Mouse (Mus musculus) left cerebral cortex, adult 18-20 months (tissue): ENCODE data around the gene Pcp4l1. TPM values are rescaled to one million over a fixed set of nuclear protein-coding genes. Genes with fewer than 3 reads are reported as not detected.

Experiments used
- DNase-seq, 2 experiments: peaks; one replicate each; pipeline ENCODE4 v3.0.0; 2021 to 2022; ENCODE audit warnings: low spot score in 2 of 2, mixed read lengths in 1 of 2
- total RNA-seq, 2 experiments: library from RNA; stranded (reverse); gene quantifications; 2 replicates each; pipeline ENCODE4 v1.2.3; 2021

Gene Pcp4l1
- total RNA-seq, 2 experiments from 2014 or later: 114 to 132 TPM

DNA sequence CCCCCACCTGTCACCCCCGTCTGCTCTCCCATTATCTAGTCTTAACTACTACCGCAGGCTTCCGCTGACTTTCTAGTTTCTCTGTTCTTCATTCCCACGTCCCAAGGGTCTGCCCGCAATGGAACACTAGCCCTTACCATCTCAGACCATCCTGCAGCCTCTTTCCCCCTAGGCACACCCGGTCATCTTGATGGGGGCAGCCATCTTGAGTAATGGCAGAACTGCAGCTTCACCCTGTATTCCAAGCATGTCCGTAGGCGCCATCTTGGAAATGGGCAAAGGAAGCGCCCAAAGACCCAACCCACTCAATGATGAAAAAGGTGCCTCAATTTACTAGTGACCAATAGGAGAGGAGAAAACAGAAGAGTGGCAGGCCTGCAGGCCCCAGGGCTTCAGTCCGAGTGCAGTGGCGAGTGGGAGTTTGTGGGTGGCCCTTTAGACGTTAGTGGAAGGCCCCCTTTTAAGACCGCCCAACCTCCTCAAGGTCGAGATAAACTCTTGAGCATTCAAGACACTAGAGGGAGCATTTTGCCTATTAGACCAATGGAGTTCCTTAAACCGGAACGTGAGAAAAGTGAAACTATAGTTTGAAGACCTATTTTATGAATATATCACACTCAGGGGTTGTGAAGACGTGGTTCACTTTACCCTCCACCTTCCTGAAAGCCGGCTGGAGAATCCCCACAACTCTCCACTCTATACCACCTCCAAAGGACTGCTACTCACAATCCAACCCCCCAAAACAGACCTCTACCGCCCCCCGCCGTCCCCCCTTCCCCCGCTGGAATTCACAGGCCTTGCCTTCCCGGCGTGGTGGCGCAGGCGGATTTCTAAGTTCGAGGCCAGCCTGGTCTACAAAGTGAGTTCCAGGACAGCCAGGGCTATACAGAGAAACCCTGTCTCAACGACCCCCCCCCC is 26.4 kb upstream of the Pcp4l1 start, which contains the start of gene Tomm40l:
Gene Tomm40l (minus strand): TSS at position 277 of the 918 bp plus-strand sequence.
- DNase-seq: peak; percentile 85 to 92

DNA sequence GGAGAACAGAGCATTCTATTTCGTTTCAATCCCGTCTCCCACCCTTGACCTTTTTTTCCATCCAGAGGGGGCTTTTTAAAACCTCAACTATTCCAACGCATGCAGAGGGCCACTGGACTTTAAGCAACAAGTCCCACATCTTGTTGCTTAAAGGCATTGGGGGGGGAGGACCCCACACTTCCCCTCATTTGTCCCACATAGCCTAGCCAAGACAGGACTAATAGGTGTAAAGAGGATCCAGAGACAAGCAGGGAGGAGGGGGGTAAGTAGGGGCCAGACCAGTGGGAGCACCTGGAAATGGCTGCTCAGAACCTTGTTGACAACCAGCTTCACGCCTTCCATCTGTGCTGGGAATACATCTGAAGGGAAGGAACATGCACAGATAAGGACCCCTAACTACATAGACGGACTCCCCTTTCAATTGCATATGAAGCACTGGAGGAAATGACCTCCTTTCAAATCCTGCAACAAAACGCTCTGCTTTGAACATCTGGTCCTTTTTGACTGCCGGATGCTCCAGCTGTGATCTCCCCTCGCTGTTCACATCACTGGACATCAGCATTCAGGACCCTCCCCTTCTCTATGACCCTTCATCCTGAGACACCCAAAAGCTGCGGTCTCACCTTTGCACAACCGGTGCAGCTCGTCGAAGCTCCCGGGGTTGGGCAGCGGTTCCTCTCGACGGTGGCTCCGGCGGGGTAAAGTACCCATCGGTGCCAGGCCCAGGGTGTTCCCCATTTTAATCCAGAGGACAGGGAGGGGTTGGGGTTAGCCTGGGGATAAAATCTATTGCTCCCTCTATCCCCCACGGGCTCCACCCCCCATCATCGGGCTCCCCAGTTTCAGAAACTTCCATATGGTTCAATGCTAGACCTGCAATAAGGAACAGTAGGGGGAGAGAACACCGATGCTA is 25.5 kb upstream of the Pcp4l1 start:
- peak in 1 of 2 experiments; percentile 15 for DNase-seq

DNA sequence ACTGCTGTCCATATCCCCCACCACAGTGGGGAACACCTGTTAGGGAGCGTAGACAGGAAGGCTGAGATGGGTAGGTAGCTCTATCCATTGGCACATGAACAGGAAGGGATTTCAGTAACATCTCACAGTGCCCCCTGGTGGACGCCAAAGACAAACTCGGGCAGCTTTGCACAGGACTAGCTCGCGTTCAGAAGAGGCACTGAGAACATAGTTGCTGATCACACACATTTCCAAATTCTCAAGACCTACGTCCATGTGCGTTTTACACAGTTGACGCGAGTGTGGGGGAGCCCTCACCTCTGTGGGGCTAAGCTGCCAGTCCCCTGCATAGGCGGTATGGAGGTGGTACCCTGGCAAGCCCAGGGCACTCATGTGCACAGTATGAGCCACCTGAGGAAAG is 24.8 kb upstream of the Pcp4l1 start:
- DNase-seq: peak; percentile 92 to 94

DNA sequence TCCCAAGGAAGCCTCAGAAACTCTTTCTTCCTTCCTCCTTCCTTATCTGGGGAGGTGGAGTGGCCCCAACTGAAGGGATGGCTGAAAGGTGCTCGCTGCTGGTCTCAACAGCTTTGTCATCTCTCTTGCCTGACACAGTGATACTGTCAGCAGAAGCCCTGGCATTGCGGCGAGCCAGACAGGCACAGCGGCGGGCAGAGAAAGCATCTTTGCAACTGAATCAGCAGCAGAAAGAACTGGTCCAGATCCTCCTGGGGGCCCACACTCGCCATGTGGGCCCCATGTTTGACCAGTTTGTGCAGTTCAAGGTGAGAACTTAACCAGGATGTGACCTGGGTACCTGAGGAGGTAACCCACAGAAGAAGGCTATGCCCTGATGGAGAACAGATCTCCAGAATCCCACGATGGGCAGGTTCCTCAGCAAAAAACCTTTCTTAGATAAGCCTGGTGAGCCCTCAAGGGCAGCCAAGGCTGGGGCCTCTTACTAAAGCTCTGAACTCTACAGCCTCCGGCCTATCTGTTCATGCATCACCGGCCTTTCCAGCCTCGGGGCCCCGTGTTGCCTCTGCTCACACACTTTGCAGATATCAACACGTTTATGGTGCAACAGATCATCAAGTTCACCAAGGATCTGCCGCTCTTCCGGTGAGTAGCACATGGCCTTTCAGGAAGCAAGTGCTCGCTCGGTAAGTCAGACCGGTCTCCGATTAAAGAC is 20.3 kb upstream of the Pcp4l1 start:
- DNase-seq: no peak

DNA sequence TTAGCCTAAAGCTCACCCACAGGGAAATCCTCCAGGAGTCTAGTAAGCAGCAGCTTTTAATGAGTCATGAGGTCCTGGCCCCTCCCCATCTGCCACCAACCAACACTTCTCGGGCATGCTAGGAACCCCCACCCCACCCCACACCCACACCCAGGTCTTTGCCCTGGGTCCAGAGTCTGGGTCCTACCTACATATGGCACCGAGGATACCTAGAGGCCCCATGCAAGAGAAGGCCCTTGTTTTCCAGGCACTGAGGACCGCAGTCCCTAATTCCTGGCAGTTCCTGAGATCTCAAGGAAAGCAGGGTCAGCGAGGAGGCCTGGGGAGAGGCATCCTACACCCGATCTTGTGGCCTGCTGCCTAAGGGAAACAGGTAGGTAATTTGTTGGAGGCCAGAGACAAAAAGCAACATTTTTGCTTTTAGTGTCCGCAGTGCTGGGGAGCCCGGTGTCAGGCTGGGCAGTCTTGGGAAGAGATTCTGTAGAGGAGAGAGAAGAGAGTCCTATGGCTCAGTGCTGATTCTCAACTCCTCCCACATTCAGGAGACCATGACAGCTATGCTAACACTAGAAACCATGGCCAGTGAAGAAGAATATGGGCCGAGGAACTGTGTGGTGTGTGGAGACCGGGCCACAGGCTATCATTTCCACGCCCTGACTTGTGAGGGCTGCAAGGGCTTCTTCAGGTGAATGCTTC is 17.9 kb upstream of the Pcp4l1 start, which contains the start of gene Nr1i3:
Gene Nr1i3 (plus strand): TSS at position 170 of the 696 bp plus-strand sequence.
- no peak for DNase-seq

DNA sequence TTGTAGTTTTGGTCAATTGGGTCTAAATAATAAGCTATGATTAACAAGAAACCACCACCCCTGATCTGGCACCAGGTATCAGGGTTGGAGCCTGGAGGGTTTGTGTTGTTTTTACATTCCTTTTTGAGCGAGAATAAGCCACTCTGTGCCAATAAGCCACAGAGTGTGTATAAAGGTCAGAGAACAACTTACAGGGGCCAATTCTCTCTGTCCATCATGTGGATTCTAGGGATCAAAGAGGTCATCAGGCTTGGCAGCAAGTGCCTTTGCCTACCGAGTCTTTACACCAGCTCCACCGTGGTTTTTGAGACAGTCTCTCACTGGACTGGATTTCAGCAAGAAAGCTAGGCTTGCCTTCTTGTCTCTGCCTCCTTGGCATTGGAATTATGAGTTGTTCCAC is 16.8 kb upstream of the Pcp4l1 start:
- DNase-seq: no peak

DNA sequence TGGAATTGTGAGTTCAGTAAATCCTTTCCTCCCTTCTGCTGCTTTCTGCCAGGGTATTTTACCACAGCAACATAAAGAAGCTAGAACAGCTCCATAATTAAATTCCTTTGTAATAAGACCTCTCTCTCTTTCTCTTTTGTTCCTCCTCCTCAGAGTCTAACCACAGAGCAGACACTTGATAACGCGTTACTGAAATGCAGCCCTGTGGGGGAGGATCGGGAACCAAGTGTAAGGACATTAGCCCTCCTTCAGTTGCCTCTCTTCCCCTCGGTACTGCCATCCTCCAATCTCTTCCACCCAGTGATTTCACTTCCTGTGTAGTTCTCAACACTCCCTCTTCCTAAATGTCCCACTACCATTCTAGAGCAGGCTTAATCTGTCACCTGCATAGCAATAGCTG is 13.3 kb upstream of the Pcp4l1 start:
- no peak for DNase-seq

DNA sequence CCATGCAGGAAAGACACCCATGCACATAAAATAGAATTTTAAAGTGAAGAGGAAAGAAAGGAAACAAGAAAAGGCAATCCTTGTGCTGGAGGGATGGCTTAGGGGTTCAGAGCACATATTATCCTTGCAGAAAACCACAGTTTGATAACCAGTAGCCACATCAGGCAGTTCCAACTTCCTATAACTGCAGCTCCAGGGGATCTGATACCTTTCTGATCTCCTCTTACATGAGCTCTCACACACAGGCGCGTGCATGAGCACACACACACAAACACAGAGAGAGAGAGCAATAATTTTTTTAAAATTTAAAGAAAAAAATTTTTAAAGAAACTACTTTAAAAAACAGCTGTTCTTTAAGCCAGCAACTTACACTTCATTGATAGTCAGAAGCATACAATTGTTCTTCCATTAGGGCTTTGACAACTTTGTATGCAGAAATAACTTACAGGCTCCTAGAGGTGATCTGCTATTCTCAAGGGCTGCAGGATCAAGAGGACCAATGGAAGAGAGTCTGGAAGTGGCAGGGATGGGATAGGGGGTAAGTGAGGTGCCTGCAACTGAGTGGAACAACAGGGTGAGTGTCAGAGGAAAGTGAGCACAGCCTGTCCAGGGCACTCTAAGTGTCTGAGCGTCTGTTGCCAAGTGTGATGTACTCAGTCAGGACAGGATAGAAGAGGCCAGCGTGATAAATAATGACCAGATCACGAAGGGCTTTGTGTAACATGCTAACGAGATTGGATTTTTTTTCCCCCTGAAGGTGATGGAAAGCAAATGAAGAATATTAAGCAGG is 9.8 kb upstream of the Pcp4l1 start:
- DNase-seq: no peak

DNA sequence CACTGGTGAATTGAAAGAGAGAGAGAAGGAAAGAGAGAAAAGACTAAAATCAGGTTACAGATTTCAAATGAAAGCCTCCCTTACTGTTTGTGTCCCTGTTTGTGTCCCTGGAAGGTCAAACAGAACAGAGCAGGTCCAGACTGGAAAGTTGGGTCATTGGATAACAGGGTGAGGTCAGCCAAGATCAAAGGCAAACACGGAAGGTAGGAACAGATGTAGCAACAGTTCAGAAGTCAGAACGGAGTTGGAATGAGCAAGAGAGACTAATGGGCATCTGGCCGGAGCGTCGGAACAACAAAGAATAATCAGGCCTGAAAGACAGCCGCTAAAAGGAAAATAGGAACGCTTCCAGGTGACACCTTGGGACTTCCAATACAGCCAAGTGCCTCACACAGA is 8.2 kb upstream of the Pcp4l1 start:
- DNase-seq: no peak

DNA sequence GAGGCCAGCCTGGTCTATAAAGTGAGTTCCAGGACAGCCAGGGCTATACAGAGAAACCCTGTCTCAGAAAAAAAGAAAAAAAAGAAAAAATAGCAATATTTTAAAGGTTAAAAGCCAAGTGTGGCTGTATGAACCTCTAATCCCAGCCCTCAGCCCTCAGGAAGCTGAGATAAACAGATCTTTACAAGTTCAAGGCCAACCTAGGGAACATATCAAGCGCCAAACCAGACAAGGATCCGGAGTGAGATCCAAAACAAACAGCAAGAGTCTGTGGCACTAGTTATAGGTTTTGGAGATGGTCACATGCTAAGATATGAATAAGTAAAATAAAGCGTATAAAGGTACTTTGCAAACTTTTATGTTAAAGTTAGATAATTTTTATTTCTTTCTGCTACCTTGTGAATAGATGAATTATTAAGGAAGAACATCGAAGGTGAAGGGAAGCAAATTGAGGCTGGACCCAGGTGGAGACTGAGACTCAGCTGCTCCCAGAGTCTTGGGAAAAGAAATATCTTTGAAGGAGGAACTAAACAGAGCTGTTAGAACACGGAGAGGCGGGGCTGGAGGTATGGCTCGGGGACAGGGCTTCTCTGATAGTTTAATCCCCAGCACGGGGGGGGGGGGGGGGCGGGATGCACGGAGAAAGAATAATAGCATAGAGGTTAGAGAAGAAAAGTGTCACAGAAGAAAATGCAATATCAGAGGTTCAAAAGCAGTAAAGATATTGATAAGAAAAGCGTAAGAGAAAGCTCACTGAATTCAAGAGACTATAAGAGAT is 7.6 kb upstream of the Pcp4l1 start:
- DNase-seq: no peak

DNA sequence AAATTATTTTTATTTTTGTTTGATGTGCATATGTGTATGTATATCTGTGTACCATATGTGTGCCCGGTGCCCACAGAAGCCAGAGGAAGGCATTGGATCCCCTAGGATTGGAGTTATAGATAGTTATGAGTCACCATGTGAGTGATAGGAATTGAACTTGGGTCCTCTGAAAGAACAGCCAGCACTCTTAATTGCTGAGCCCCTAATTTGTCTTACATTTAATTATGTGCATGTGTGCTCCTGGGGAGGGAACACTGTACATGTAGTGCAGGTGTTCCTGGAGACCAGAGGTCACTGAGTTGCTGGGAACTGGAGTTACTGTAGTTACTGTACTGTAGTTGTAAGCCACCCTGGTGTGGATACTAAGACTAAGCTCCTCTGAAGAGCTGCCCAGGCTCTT is 4.7 kb upstream of the Pcp4l1 start:
- DNase-seq: no peak

DNA sequence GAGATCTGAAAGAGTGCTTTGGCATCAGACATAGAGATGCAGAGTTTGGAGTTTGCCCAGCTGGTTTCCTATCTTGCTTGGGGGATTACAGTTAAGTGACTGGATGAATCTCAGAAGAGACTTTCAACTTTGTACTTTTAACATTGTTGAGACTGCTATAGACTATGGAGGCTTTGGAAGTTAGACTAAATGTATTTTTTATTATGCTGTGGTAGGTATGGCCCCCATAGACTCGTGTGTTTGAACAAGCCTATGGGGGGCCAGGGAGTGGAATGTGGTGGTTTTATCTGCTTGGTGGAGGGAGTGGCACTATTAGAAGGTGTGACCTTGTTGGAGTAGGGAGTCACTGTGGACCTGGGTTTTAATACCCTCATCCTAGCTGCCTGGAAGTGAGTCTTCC is 3.5 kb upstream of the Pcp4l1 start:
- DNase-seq: no peak

DNA sequence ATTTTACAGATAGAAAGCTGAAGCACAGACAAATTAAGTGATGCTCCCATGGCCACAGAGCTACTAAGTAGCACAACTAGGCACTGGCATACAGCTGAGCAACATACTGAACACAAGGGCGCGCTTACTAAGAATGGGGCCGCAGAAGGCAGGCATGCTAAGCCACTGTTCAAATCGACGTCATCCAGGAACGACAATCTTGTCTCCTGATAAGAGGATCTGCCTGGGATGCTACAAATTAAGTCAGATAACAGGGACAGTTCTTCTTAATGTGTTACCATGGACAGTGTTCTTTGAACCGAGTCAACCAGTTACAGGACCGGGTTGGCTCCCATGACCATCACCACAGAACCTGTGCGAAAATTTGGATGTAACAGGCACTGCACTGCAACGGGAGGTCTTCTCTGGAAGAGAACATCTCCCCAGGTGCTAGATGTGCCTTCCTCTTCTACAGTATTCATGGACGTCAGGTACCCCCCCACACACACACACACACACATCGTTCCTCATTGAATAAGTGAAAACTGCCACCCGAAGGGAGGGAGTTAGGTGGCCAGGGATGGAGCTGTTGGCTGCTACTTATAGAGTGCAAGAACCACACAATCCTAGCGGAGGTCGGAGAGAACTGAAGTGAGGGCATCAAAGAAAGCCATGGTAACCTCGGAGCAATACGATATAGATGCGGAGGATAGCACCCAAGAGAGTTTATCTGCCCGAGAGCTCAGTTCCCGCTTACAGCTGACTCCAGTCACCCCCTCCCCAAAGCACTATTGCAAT is 834 bp downstream of the Pcp4l1 start:
- no peak for DNase-seq

DNA sequence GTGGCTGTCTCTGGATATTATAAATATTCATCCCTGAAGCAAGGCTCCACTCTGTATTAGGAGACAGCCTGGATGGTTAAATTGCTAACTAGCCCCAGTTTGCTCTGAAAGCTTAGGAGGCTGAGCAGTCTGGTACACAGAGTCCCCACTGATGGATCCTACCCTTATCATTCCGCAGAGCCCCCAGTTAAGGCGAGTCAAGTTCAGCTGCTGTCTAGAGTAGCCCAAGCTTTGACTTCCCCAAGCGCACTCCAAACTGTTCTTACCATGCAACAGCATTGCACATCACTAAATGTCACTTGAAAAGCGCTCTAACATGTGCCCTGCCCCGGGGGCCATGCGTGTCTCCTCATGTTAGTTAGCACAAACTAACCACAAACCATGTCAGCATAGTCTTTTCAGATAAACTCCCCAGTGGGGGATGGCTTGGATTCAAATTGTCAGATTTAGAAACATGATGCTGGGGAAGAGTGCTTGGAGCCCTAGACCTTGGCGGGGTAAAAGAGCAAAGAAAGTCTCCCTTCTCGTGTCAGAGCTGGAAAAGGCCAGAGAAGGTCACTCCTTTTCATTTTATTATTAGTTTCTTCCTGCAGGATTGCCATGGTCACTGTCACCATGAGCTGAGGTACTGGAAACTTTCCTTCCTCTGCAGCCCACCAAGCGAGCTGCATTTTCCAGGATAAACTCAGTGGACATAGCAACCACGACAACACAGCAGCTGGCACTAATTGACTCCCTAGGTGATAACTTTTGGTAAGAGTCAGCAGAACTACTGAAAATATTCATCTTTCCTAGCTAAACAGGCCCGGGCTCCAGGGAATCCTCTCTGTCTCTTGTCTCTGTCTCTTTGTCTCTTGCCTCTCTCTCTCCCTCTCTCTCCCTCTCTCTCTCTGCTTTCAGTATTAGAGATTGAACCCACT is 1.9 kb downstream of the Pcp4l1 start:
- no peak for DNase-seq

DNA sequence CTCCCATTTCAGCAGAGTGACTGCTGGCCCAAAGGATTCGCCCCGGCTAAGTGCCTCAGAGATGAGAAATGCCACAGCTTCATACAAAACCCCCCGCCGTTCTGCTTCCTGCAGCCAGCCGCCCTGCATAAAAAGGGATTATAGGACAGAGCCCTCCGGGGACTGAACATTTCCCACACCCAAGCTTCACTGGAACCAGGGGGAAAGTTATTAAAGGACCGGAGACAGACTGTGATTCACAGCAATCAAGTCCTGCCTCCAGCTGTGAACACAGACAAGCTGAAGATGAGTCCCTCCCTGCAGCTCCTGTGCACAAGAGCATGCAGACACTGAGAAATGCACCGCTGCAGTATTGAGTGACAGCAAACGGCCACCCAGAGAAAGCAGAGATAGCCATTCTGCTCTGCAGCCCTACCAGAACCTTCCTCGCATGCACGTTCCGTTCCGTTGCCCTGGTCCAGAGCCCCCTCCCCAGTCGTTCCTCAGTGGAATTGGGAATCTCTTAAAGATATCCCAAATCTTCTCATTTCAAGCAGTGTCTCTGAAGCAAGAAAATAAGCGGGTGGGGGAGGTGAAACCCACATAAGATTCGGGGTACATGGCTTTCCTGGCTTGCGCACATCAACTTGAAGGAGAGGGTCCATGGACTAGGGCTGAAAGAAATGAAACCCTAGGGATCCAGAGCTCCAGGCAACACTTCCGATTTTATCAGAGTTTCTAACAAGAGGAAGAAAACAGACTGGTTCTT is 2.8 kb downstream of the Pcp4l1 start:
- no peak for DNase-seq

DNA sequence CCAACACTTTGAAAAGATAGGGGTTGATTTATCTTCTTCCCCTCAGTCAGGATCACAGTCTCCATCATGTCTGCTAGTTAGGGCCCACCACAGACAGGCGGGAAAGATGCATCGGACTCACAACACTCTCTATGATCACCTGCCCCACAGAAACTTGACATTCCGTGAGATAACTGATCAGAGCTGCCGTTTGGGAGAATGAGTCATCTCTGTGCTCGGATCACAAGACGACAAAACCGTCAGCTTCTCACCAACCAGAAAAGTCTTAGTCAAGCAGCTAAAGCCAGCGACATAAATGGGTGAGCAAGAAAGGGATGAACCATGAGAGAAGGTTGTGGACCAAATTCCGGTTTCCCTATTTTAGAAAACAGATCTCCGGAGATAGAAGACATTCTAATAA is 3.8 kb downstream of the Pcp4l1 start:
- DNase-seq: peak in 1 of 2 experiments; percentile 3
